Mouse (Mus musculus) lung, embryonic 14.5 days (tissue): Measurements from ENCODE around the gene Podn. TPM values are rescaled to one million over a fixed set of nuclear protein-coding genes. Genes with fewer than 3 reads are reported as not detected.
A peak's percentile ranks its signal among the peaks of the same experiment; 100 is the strongest.

Source experiments
- ATAC-seq: fragments of 200-750 bp; cut with Nextera tagmentation; 2 replicates; pipeline ENCODE4 v1.8.0; 2017; ENCODE audit warnings: mild to moderate bottlenecking, moderate TSS enrichment, moderate library complexity; ENCODE audit not compliant: insufficient read depth
- DNase-seq: peaks from one replicate; pipeline ENCODE4 v3.0.0-alpha.2; 2015
- H3K27ac ChIP-seq: fragments of 300-500 bp; sonication (generic); 2 replicates; pipeline ENCODE4 v1.5.1; 2014; ENCODE audit warnings: low read depth, mild to moderate bottlenecking, moderate library complexity
- H3K27me3 ChIP-seq: fragments of 300-500 bp; sonication (generic); 2 replicates; pipeline ENCODE4 v1.6.1; 2014; ENCODE audit warnings: low read length, control low read depth; ENCODE audit not compliant: insufficient read depth
- H3K36me3 ChIP-seq: fragments of 300-500 bp; sonication (generic); 2 replicates; pipeline ENCODE4 v1.6.1; 2014; ENCODE audit warnings: control low read depth; ENCODE audit not compliant: insufficient read depth
- H3K4me1 ChIP-seq: fragments of 300-500 bp; sonication (generic); 2 replicates; pipeline ENCODE4 v1.6.1; 2014; ENCODE audit warnings: antibody characterized with exemption, control low read depth; ENCODE audit not compliant: insufficient read depth
- H3K4me2 ChIP-seq: fragments of 300-500 bp; sonication (generic); 2 replicates; pipeline ENCODE4 v1.6.1; 2014; ENCODE audit warnings: mild to moderate bottlenecking
- H3K4me3 ChIP-seq: fragments of 300-500 bp; sonication (generic); 2 replicates; pipeline ENCODE4 v1.5.1; 2014; ENCODE audit warnings: low read depth, low read length
- H3K9ac ChIP-seq: fragments of 300-500 bp; sonication (generic); 2 replicates; pipeline ENCODE4 v1.6.1; 2014
- H3K9me3 ChIP-seq: fragments of 300-500 bp; sonication (generic); 2 replicates; pipeline ENCODE4 v1.6.1; 2016; ENCODE audit warnings: low read depth, low read length, control low read depth
- CTCF ChIP-seq: IDR thresholded peaks from 2 replicates; pipeline ENCODE4 v1.5.1; 2016; ENCODE audit warnings: antibody characterized with exemption, low read depth
- WGBS: fragments of 180-500 bp; shearing (Covaris S2); extraction: QIAGEN DNeasy Blood & Tissue Kit; methylation state at CpG from one replicate; pipeline ENCODE4 v1.1.7; 2014; 5-methylcytosine and 5-hydroxymethylcytosine counted together
- polyA plus RNA-seq: library from polyadenylated mRNA; unstranded; fragments of >200 nt; fragmentation: Nextera tagmentation; extraction: Ambion mirVana; gene quantifications from 2 replicates; pipeline ENCODE4 v1.2.1, GENCODE M21; 2014

Gene Podn
- polyA plus RNA-seq, 1 experiment from 2014 or later: 3.5 TPM

- ATAC-seq (no peak), DNase-seq (no peak)
- Histone ChIP-seq H3K4me3 (no peak overlapping the region), H3K27me3 (peaks cover 14% of the 10 kb centered on the region), H3K9ac (no peak overlapping the region), H3K27ac (no peak overlapping the region), H3K4me2 (no peak overlapping the region), H3K9me3 (no peaks in the 10 kb centered on the region), H3K36me3 (peaks cover 4% of the 10 kb centered on the region; the same call in 1 of the 2 replicates), H3K4me1 (no peaks in the 10 kb centered on the region)
- WGBS: 84% methylated on average over 8 of the region's 8 CpGs
- TF ChIP-seq CTCF: no peak
Measured at GRCm38 (mm10) chr4:108037027-108037426, 59.2 kb downstream of the Podn start.

DNA sequence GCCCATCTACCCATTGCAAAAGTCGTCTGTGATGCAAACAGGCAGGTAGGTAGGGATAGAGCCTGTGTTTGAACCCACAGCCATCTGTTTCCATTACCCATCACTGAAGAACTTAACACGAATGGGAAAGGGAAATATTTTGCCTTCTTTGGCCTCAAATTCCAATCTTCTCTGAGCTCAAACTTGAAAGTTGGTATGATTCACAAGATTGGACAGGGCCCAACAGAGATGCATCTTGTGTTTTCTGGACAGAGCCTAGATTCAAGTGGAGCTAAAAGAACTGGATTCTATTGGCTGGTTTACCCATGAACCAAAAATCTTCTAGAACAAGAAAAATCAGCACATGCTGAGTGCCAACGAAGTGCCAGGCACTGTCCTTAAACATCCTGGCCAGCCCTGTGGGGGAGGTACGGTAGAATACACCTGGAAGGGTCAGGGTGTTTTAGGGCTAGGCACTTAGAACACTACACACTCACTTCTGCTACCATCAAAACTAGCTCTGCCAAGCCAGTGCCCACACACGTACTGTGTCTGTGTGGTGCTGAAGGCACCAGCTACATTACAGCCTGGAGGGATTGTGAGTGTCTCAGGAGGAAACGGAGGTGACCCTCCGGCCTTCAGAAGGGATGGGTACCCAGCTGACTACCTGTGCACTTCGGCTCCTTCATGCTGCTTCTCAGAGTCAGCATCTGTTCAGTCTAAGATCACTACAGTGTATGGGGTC, 63.0 kb downstream of the Podn start:
- H3K4me3 ChIP-seq: no peak overlapping the region
- no peak overlapping the region for H3K9ac ChIP-seq
- TF ChIP-seq CTCF: no peak
- no peak overlapping the region for H3K27ac ChIP-seq
- peaks cover 42% of the 10 kb centered on the region for H3K27me3 ChIP-seq
- H3K36me3 ChIP-seq: no peaks in the 10 kb centered on the region
- H3K9me3 ChIP-seq: no peaks in the 10 kb centered on the region
- ATAC-seq: no peak
- no peak overlapping the region for H3K4me2 ChIP-seq
- no peaks in the 10 kb centered on the region for H3K4me1 ChIP-seq
- 79% methylated on average over 8 of the region's 8 CpGs for WGBS
- no peak for DNase-seq

- no peak for TF ChIP-seq CTCF
- WGBS: 38% methylated on average over 11 of the region's 11 CpGs
- H3K9ac ChIP-seq: peak overlapping the region; percentile 46; the same call in 1 of the 2 replicates
- DNase-seq (peak; percentile 21), ATAC-seq (no peak)
- H3K27me3 ChIP-seq: peaks cover 42% of the 10 kb centered on the region
- no peak overlapping the region for H3K27ac ChIP-seq
- H3K4me1 ChIP-seq: no peaks in the 10 kb centered on the region
- H3K9me3 ChIP-seq: no peaks in the 10 kb centered on the region
- no peaks in the 10 kb centered on the region for H3K36me3 ChIP-seq
- peak overlapping the region; percentile 99 for H3K4me2 ChIP-seq
- peak overlapping the region; percentile 62 for H3K4me3 ChIP-seq
Measured at GRCm38 (mm10) chr4:108032352-108032849, 63.8 kb downstream of the Podn start.

GRCm38 (mm10) chr4:108031502-108032351, 64.5 kb downstream of the Podn start:
- ATAC-seq (peak; percentile 35; the same call in 1 of the 2 replicates), DNase-seq (peak; percentile 64)
- no peaks in the 10 kb centered on the region for H3K4me1 ChIP-seq
- H3K4me3 ChIP-seq: peak overlapping the region; percentile 62
- H3K27me3 ChIP-seq: peaks cover 42% of the 10 kb centered on the region
- WGBS: under 1% methylated on average over 84 of the region's 86 CpGs
- H3K9ac ChIP-seq: peak overlapping the region; percentile 46
- no peak overlapping the region for H3K27ac ChIP-seq
- peak overlapping the region; percentile 99 for H3K4me2 ChIP-seq
- H3K36me3 ChIP-seq: no peaks in the 10 kb centered on the region
- TF ChIP-seq CTCF: no peak
- no peaks in the 10 kb centered on the region for H3K9me3 ChIP-seq

DNA sequence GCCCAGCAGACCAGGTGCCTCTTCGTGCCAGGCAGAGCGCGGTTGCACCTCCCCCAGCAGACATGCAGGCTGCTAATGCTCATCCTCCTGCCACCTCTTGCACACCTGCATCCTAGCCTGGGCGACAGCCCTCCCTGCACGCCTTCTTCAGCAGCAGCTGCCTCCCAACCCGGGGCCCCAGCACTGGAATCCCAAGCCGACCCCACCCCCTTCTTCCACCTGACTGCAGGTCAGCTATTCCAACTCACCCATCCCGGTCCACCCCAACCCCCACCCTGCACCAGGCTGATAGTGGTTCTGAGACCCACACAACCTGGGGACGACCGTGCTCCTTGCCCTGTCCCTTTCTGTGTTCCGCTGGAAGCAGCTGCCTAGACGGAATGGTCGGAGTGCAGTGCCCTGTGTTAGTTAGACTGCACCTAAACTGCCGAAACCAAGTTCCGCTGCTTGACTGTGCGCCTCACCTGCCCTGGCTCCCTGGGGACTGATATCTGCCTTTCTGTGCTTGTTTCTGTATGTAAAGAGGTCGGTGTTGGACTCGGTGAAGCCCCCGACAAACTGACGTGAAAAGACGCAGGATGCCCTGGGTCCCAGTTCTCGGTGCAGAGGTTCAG, 65.2 kb downstream of the Podn start:
- DNase-seq (peak; percentile 12), ATAC-seq (0 out of 2 replicates have a peak, but pooled peaks have one; percentile 3)
- Histone ChIP-seq H3K4me2 (peak overlapping the region; percentile 99), H3K4me1 (no peaks in the 10 kb centered on the region), H3K27ac (no peak overlapping the region), H3K27me3 (peaks cover 42% of the 10 kb centered on the region), H3K9ac (peak overlapping the region; percentile 46), H3K36me3 (no peaks in the 10 kb centered on the region), H3K4me3 (peak overlapping the region; percentile 62), H3K9me3 (no peaks in the 10 kb centered on the region)
- no peak for TF ChIP-seq CTCF
- WGBS: 4% methylated on average over 22 of the region's 22 CpGs

DNA sequence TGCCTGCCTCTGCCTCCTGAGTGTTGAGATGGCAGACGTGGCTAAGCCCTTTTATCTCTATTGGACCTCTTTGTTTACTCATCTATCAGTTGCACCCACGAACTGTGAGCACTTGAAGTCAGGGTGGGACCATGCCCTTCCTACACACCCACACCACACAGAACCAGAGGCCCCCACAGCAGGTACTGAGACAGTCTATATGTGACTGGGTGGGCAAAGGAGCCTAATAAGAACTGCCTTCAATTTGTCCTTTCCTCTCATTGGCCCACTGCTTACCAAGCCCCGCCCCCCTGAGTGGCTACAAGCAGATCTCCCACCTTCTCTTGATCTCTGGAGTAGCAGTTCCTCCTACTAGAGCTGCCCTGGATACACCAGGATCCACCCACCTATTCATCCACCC, 70.1 kb downstream of the Podn start:
- Histone ChIP-seq H3K4me2 (no peak overlapping the region), H3K4me3 (no peak overlapping the region), H3K4me1 (no peaks in the 10 kb centered on the region), H3K9me3 (no peaks in the 10 kb centered on the region), H3K27ac (no peak overlapping the region), H3K27me3 (peaks cover 20% of the 10 kb centered on the region), H3K36me3 (no peaks in the 10 kb centered on the region), H3K9ac (no peak overlapping the region)
- DNase-seq (no peak), ATAC-seq (no peak)
- TF ChIP-seq CTCF: no peak
- 27% methylated on average over 3 of the region's 3 CpGs for WGBS
